Mouse (Mus musculus) embryonic facial prominence, embryonic 10.5 days (tissue): ENCODE data around the gene Nfat5. TPM values are rescaled to one million over a fixed set of nuclear protein-coding genes. Genes with fewer than 3 reads are reported as not detected.

Source experiments
- DNase-seq: peaks from one replicate; pipeline ENCODE4 v3.0.0-alpha.2; 2017; ENCODE audit warnings: low spot score
- H3K27ac ChIP-seq: fragments of 300-500 bp; sonication (generic); replicated peaks from 2 replicates; pipeline ENCODE4 v1.5.1; 2016; ENCODE audit warnings: mild to moderate bottlenecking
- H3K27me3 ChIP-seq: fragments of 300-500 bp; sonication (generic); replicated peaks from 2 replicates; pipeline ENCODE4 v1.6.1; 2016; ENCODE audit warnings: low read depth, mild to moderate bottlenecking; ENCODE audit not compliant: poor library complexity, severe bottlenecking
- H3K36me3 ChIP-seq: fragments of 300-500 bp; sonication (generic); replicated peaks from 2 replicates; pipeline ENCODE4 v1.6.1; 2016; ENCODE audit warnings: mild to moderate bottlenecking, moderate library complexity
- H3K4me1 ChIP-seq: fragments of 300-500 bp; sonication (generic); 2 replicates; pipeline ENCODE4 v1.6.1; 2016
- H3K4me3 ChIP-seq: fragments of 300-500 bp; sonication (generic); 2 replicates; pipeline ENCODE4 v1.5.1; 2016; ENCODE audit warnings: mild to moderate bottlenecking, moderate library complexity
- H3K9me3 ChIP-seq: fragments of 300-500 bp; sonication (generic); 2 replicates; pipeline ENCODE4 v1.6.1; 2016; ENCODE audit warnings: mild to moderate bottlenecking
- WGBS: fragments of 180-500 bp; shearing (Covaris S2); methylation state at CpG from one replicate; pipeline ENCODE4 v1.1.7; 2016; 5-methylcytosine and 5-hydroxymethylcytosine counted together
- polyA plus RNA-seq: library from polyadenylated mRNA; unstranded; fragments of >200 nt; fragmentation: Nextera tagmentation; extraction: Ambion mirVana; gene quantifications from 2 replicates; pipeline ENCODE4 v1.2.1, GENCODE M21; 2016

Gene Nfat5
- polyA plus RNA-seq = 10.9 and 11.2 TPM in 2 replicates

DNA sequence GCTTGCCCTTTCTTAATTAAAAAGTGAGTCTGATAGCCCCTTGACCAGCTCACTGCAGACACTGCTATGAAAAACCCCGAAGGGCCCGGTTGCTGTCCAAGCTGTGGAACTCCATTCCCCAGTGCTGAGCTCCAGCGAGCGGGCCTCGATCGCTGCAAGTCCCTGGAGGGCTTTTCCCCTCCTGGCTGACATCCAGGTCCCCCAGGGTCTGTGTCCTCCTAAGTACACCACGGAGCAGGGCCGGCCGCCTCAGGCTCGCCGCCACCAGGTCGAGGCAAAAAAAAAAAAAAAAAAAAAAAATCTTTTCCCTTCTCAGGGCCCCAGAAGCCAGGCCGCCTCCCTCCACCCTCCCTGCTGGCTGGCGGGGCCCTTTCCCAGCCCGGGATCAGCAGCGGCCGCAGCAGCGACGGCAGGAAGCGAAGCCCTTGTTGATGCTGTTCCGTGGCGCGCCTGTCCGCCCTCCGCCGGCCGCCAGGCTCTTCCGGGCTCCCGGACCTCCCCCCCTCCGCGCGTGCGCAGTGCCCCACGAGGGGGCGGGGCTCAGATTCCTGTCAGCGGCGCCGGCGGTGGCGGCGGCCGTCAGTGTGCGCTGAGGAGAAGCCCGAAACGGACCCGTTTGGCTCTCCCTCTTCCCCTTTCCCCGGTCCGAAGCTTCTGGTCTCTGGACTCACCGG, at the start of gene Nfat5:
Gene Nfat5, plus strand, starts transcription at position 543 of the 674 bp plus-strand sequence.
- Histone ChIP-seq H3K9me3 (no peaks in the 10 kb centered on the region), H3K27ac (peak within 1 kb of the TSS; percentile 97), H3K4me3 (peak within 1 kb of the TSS; percentile 98), H3K27me3 (no peaks in the 10 kb centered on the region), H3K36me3 (0 out of 2 replicates have a peak, but pooled peaks cover 6% of the 10 kb centered on the region), H3K4me1 (peaks cover 28% of the 10 kb centered on the region)
- DNase-seq = peak; percentile 98
- under 1% methylated on average over 49 of the region's 49 CpGs for WGBS

DNA sequence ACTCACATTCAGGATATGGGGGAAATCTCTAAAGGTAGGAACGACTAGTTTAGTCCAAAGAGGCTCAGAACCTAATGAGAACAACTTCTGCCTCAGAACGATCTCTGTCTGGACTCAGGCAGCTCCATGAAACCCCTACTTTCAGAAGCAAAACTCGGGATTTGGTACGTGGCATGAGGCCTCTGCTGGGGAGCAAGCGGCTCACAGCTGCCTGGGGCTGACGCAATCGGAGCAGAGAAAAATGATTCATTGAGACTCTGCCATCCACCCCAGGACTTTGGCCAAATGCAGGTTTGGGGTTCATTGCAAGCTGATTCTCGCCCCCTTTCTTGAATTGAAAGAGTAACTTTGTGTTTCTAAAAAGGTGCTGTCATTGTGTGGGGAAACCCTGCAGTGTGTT, 49.1 kb upstream of the Nfat5 start:
- 77% methylated on average over 8 of the region's 8 CpGs for WGBS
- Histone ChIP-seq H3K27me3 (no peaks in the 10 kb centered on the region), H3K4me1 (no peaks in the 10 kb centered on the region)

GRCm38 (mm10) chr8:107248456-107248855, 44.8 kb upstream of the Nfat5 start:
- Histone ChIP-seq H3K4me1 (no peaks in the 10 kb centered on the region), H3K27ac (no peak overlapping the region), H3K9me3 (no peaks in the 10 kb centered on the region), H3K36me3 (no peaks in the 10 kb centered on the region), H3K27me3 (no peaks in the 10 kb centered on the region), H3K4me3 (no peak overlapping the region)
- WGBS = 79% methylated on average over 6 of the region's 6 CpGs
- DNase-seq = no peak

More for the DNA sequence above, 49.1 kb upstream of the Nfat5 start:
- Histone ChIP-seq H3K9me3 (no peaks in the 10 kb centered on the region), H3K4me3 (no peak overlapping the region), H3K27ac (no peak overlapping the region), H3K36me3 (no peaks in the 10 kb centered on the region)
- no peak for DNase-seq

DNA sequence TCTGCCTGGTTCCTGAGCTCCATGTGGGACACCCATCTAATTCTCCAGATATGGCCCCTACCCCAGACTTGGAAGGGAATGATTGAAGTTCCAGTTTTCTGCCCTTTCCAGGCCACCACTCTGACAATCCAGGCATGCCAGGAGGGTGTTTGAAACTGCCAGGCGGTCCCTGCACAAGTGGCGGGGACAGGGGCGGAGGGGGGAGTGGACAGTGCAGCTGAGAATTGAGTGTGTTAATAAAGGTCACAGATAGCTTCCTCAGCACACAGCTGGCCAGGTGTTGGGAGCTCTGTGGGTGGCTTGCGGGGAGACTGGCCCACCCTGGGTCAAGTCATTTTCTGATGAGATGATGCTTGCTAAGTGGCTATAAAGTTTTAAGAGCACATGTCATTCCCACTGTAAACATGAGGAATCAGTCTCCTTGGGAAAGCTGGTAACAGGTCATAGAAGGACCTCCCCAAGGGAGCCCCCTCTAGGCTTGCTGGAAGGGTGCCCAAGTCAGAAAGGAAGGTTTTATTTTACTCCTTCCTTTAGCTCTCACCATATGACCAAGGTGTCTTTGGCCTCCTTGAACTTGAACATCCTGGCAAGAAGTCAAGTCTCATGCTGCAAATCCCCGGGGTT, 41.7 kb upstream of the Nfat5 start:
- no peak overlapping the region for H3K27ac ChIP-seq
- no peak overlapping the region for H3K4me3 ChIP-seq
- no peak for DNase-seq
- no peaks in the 10 kb centered on the region for H3K27me3 ChIP-seq
- H3K36me3 ChIP-seq = no peaks in the 10 kb centered on the region
- no peaks in the 10 kb centered on the region for H3K9me3 ChIP-seq
- no peaks in the 10 kb centered on the region; the same call in 1 of the 2 replicates for H3K4me1 ChIP-seq
- WGBS = 89% methylated on average over 5 of the region's 5 CpGs

DNA sequence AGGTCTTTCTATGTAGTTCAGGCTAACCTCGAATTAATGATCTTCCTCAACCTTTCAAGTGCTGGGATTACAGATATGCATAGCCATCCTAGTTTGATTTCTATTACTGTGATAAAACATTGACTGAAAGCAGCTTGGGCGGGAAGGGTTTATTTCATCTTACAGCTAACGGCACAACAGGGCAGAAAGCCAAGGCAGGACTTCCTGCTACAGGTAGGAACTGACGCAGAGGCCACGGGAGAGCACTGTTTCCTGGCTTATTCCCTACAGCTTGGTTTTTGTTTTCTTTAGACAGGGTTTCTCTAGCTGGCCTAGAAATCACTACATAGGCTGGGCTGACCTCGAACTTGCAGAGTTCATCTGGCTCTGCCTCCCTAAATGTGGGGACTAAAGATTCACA, 40.1 kb upstream of the Nfat5 start:
- no peaks in the 10 kb centered on the region for H3K36me3 ChIP-seq
- DNase-seq = no peak
- WGBS = 68% methylated on average over 6 of the region's 6 CpGs
- no peak overlapping the region for H3K4me3 ChIP-seq
- no peaks in the 10 kb centered on the region for H3K9me3 ChIP-seq
- H3K27ac ChIP-seq = no peak overlapping the region
- peaks cover 3% of the 10 kb centered on the region; the same call in 1 of the 2 replicates for H3K4me1 ChIP-seq
- H3K27me3 ChIP-seq = no peaks in the 10 kb centered on the region

DNA sequence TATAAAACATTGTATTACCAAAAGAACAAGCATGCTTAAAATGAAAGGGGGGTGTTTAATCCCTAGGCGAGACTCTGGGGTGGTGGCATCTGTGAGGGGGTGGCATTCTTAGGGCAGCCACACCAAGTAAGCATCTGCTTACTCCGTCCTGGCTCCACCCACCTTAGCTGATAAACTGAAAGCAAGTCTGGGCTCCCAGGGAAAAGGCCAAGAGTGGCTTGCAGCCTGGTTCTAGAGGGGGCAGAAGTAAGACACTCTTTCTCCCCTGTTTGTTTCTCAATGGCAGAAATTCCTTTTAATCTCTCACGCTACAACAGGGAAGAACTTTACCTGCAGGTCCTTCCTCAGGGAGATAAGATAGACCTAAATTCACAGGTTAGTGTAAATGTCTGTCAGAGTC, 38.9 kb upstream of the Nfat5 start:
- Histone ChIP-seq H3K4me3 (no peak overlapping the region), H3K27ac (no peak overlapping the region), H3K27me3 (no peaks in the 10 kb centered on the region), H3K9me3 (no peaks in the 10 kb centered on the region), H3K4me1 (peaks cover 3% of the 10 kb centered on the region; the same call in 1 of the 2 replicates), H3K36me3 (no peaks in the 10 kb centered on the region)
- no peak for DNase-seq
- WGBS = 69% methylated on average over 3 of the region's 3 CpGs

GRCm38 (mm10) chr8:107254951-107255457, 38.3 kb upstream of the Nfat5 start:
- peaks cover 3% of the 10 kb centered on the region; the same call in 1 of the 2 replicates for H3K4me1 ChIP-seq
- H3K27ac ChIP-seq = no peak overlapping the region
- WGBS = 87% methylated on average over 11 of the region's 11 CpGs
- no peak overlapping the region for H3K4me3 ChIP-seq
- no peaks in the 10 kb centered on the region for H3K27me3 ChIP-seq
- no peaks in the 10 kb centered on the region for H3K36me3 ChIP-seq
- DNase-seq = no peak
- H3K9me3 ChIP-seq = no peaks in the 10 kb centered on the region

DNA sequence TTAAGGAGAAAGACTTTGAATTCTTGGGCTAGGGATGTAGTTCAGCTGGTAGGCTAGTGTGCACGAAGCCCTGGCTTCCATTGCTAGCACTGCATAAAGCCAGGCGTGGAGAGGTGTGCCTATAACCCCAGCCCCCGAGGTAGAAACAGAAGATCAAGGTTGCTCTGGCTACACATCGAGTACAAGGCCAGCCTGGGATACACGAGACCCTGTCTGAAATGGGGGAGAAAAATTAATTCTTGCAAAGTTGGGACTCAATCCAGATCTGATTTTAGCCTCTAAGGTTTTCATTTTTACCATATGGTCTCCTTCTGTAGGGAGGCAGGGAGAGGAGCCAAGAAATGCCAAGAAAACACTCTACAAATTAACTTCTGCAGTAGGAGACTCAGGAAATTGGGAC, 36.0 kb upstream of the Nfat5 start:
- Histone ChIP-seq H3K9me3 (no peaks in the 10 kb centered on the region), H3K27me3 (no peaks in the 10 kb centered on the region), H3K4me3 (no peak overlapping the region), H3K4me1 (peaks cover 3% of the 10 kb centered on the region; the same call in 1 of the 2 replicates), H3K27ac (no peak overlapping the region), H3K36me3 (no peaks in the 10 kb centered on the region)
- DNase-seq = no peak
- WGBS = 80% methylated on average over 5 of the region's 5 CpGs

DNA sequence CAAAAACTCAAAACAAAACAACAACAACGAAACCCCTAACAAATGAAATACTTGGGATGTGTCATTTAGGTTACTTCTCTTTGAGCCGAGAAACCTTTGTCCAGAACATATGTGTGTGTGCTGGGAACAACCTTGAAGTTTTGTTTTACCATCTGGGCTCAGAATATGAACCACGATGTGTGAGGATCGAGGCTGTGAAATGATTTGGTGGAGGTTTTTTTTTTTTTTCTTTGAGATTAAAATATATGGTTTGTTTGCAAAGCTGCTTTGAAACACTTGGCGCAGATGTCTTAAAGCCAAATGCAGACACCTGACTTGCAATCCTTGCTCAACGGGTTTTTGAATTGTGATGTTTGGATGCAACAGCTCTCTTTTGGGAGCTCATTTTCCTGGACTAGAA, 33.1 kb upstream of the Nfat5 start:
- H3K9me3 ChIP-seq = no peaks in the 10 kb centered on the region
- 91% methylated on average over 6 of the region's 6 CpGs for WGBS
- DNase-seq = no peak
- H3K4me1 ChIP-seq = peaks cover 3% of the 10 kb centered on the region; the same call in 1 of the 2 replicates
- no peak overlapping the region for H3K27ac ChIP-seq
- no peaks in the 10 kb centered on the region for H3K36me3 ChIP-seq
- H3K27me3 ChIP-seq = no peaks in the 10 kb centered on the region
- H3K4me3 ChIP-seq = no peak overlapping the region

- DNase-seq = no peak
- Histone ChIP-seq H3K9me3 (no peaks in the 10 kb centered on the region), H3K36me3 (no peaks in the 10 kb centered on the region), H3K4me3 (no peak overlapping the region), H3K27ac (no peak overlapping the region), H3K4me1 (peaks cover 13% of the 10 kb centered on the region), H3K27me3 (no peaks in the 10 kb centered on the region)
- WGBS = 89% methylated on average over 4 of the region's 4 CpGs
Measured at GRCm38 (mm10) chr8:107261172-107261571, 32.1 kb upstream of the Nfat5 start.

DNA sequence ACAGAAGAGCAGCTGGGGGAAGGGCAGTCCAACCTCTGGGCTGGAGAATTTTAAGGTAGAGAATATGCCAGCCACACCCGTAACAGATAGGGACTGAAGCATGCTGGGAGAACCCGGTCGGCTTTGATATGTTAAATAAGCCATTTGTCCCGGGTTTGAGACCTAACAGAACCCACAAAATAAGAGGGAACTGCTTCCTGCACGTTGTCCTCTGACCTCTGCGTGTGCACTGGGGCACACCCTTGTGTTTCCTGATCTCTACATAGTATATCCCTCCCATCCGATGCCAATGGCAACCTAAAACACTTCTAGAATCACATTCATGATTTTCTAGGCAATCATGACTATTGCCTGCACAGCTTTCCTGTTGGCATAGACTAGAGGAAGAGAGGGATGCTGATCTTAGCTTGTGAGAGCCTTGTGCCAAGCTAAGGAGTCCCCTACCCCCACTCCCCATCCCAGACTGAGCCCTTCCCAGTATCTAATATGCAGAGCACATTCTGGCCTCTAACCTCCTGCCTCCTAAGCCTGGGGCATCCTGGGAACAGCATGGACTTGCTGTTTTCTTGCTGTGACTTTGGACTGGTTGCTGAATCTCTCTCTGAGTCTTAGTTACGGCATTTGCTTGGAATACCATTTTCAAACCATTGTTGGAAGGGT, 31.1 kb upstream of the Nfat5 start:
- H3K27me3 ChIP-seq = no peaks in the 10 kb centered on the region
- 74% methylated on average over 8 of the region's 8 CpGs for WGBS
- no peaks in the 10 kb centered on the region for H3K36me3 ChIP-seq
- peaks cover 11% of the 10 kb centered on the region for H3K4me1 ChIP-seq
- no peaks in the 10 kb centered on the region for H3K9me3 ChIP-seq
- H3K27ac ChIP-seq = no peak overlapping the region
- DNase-seq = no peak
- no peak overlapping the region for H3K4me3 ChIP-seq

DNA sequence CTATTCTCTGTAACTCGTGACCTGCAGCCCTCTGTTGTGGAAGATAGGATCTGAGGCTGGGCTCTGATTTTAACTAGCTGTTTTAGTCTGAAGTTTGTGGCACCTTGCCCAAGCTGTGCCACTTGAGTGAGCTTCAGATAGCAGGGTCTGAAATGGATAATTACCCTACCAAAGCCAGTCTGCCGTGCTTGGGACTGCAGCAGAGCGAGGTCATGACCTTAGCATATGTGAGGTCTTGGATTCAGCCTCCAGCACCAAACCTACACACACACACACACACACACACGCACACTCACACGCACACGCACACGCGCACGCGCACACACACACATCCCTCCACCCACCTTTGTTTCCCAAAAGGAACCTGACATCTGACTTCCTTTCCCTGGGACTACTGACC, 27.5 kb upstream of the Nfat5 start:
- Histone ChIP-seq H3K4me1 (peaks cover 15% of the 10 kb centered on the region), H3K4me3 (no peak overlapping the region), H3K27me3 (no peaks in the 10 kb centered on the region), H3K9me3 (no peaks in the 10 kb centered on the region), H3K27ac (0 out of 2 replicates have a peak overlapping the region, but pooled peaks have one; percentile 5), H3K36me3 (no peaks in the 10 kb centered on the region)
- 71% methylated on average over 10 of the region's 10 CpGs for WGBS
- DNase-seq = peak; percentile 43
